8 mouse cellular contexts compared by ENCODE assay signal in the genomic region with DNA sequence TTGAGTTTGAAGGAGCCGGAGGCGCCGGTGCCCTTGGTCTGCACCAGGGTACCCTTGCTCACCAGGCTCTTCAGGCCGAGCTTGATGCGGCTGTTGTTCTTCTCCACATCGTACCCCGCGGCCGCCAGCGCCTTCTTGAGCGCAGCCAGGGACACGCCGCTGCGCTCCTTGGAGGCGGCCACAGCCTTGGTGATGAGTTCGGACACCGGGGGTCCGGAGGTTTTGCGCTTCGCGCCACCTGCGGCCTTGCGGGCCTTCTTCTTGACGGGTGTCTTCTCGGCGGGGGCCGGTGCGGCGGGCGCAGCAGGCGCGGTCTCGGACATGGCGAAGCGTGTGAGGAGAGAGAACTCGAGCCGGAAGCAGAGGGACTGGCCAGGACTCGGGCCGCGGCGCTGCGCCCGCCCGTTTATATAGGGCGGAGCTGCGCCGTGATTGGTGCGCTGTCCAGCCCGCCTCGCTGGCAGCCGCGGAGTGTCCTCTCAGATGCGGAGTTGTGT. TPM values are rescaled to one million over a fixed set of nuclear protein-coding genes. Genes with fewer than 3 reads are reported as not detected.
DNase-seq lines count a peak whose midpoint lies in the region; ATAC-seq and TF ChIP-seq lines count a peak whose summit lies in the region.
"Not testable (repeated sequence)": the region's sequence is repeated elsewhere in the genome, so short reads cannot be mapped to it uniquely, and the experiment has no call there.

TSS of gene Hist1h1e (minus strand) at position 384 of the 497 bp plus-strand sequence.

- peak within 1 kb of the TSS; percentile 89 for H3K27ac ChIP-seq in cortical plate, adult 2 months (ENCODE audit: insufficient read depth, low read length)

- peak; percentile 98 for TF ChIP-seq POLR2A in cortical plate, adult 2 months (IDR thresholded peaks at IDR 0.05; ENCODE audit: extremely low read depth, insufficient read depth, low read length)

- peak; percentile 36 for ATAC-seq in activated CD4-positive, CD25-positive, alpha-beta regulatory T cell, adult 4 months
- peak; percentile 56 for ATAC-seq in megakaryocyte progenitor cell, adult 5-6 weeks (replicated peaks; ENCODE audit: poor library complexity)

- peak; percentile 93 for DNase-seq in gastrocnemius, postnatal 10 days
- peak; percentile 87 for DNase-seq in induced T-regulatory cell, adult 2 months (ENCODE audit: low read depth)
- peak; percentile 50 to 87 for DNase-seq in left cerebral cortex, adult 9 months (ENCODE audit: low spot score in 2 of 2)
- peak; percentile 86 for DNase-seq in right cerebral cortex, postnatal 14 days
- DNase-seq in urinary bladder, postnatal 36 days (ENCODE audit: low spot score in 2 of 2), result peak; percentile 84 to 90

- not testable (repeated sequence) for TF ChIP-seq CTCF in cortical plate, adult 2 months (IDR thresholded peaks at IDR 0.05; ENCODE audit: extremely low read depth, insufficient read depth, low read length)

- not testable (repeated sequence) for H3K4me1 ChIP-seq in cortical plate, adult 2 months (ENCODE audit: control insufficient read depth, insufficient read depth, low read length)

- H3K4me3 ChIP-seq in cortical plate, adult 2 months (ENCODE audit: insufficient read depth, low read length), result peak within 1 kb of the TSS; percentile 54

RNA-seq across cellular contexts. Expression of gene Hist1h1e, which starts in this region (rescaled TPM):
- polyA plus RNA-seq in activated CD4-positive, CD25-positive, alpha-beta regulatory T cell, adult 4 months (2017; shearing (Covaris generic)), result 10 to 100 TPM; 11.9 to 13.5 TPM
- polyA plus RNA-seq in cortical plate, adult 2 months (2012; rRNA removed), result 4.0 and 4.6 TPM in 2 replicates
- 100 to 1,000 TPM; 182 to 186 TPM for total RNA-seq in gastrocnemius, postnatal 10 days (2021)
- total RNA-seq in megakaryocyte progenitor cell, adult 5-6 weeks (2015), result 297 TPM in 2 replicates
- 260 and 272 TPM in 2 replicates for total RNA-seq in megakaryocyte progenitor cell, adult 5-6 weeks (2017)

Comparison
In these comparisons a context has a peak if more than half of its experiments do, and no peak if none do; other contexts are left out.
1. Peak in every context shown above with its lines: DNase-seq, ATAC-seq, H3K4me3 ChIP-seq and H3K27ac ChIP-seq.